Mouse (Mus musculus) bone marrow, adult 2 months (tissue): ENCODE data around the gene Cyp1a1.

Experiments used
- CTCF ChIP-seq: fragments of 200-500 bp; IDR thresholded peaks from 2 replicates; pipeline ENCODE4 v1.5.1; 2011; ENCODE audit warnings: low read length, control low read depth; ENCODE audit not compliant: control insufficient read depth, insufficient read depth
- POLR2A ChIP-seq: fragments of 200-500 bp; IDR thresholded peaks from 2 replicates; pipeline ENCODE4 v1.6.1; 2011; ENCODE audit warnings: low read depth, mild to moderate bottlenecking, control low read depth, low read length, borderline replicate concordance; ENCODE audit not compliant: control insufficient read depth

DNA sequence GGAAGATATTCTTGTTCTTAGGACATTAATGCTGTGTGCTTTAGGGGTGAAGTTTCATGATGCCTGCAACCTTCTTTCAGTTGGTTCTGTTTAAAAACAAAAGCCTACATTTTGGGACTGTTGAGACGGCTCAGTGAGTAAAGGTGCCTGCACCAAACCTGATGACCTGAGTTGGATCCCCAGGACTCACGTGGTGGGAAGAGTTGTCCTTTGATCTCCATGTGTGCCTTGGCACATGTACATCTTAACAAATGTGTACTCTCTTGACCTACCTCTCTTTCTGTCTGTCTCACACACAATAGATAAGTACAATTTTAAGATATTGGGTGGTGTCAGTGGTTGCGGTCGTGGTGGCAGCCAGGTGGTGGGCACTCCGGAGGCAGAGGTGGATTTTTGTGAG, 1.7 kb upstream of the Cyp1a1 start:
- TF ChIP-seq CTCF = no peak
- TF ChIP-seq POLR2A = no peak
